Mouse (Mus musculus) forebrain, embryonic 16.5 days (tissue): Measurements from ENCODE around the gene Man2a1. TPM values are rescaled to one million over a fixed set of nuclear protein-coding genes. Genes with fewer than 3 reads are reported as not detected.

Source experiments
- ATAC-seq: fragments of 200-750 bp; cut with Nextera tagmentation; 2 replicates; pipeline ENCODE4 v1.8.0; 2017; ENCODE audit warnings: mild to moderate bottlenecking, moderate library complexity
- H3K27ac ChIP-seq: fragments of 300-500 bp; sonication (generic); 2 replicates; pipeline ENCODE4 v1.5.1; 2014; ENCODE audit warnings: low read length, control low read depth
- H3K27me3 ChIP-seq: fragments of 300-500 bp; sonication (generic); replicated peaks from 2 replicates; pipeline ENCODE4 v1.6.1; 2014; ENCODE audit warnings: low read length; ENCODE audit not compliant: control insufficient read depth, insufficient read depth
- H3K36me3 ChIP-seq: fragments of 300-500 bp; sonication (generic); 2 replicates; pipeline ENCODE4 v1.6.1; 2014; ENCODE audit not compliant: control insufficient read depth, insufficient read depth
- H3K4me1 ChIP-seq: fragments of 300-500 bp; sonication (generic); replicated peaks from 2 replicates; pipeline ENCODE4 v1.6.1; 2014; ENCODE audit warnings: low read length; ENCODE audit not compliant: control insufficient read depth, insufficient read depth
- H3K4me2 ChIP-seq: fragments of 300-500 bp; sonication (generic); 2 replicates; pipeline ENCODE4 v1.6.1; 2014; ENCODE audit warnings: mild to moderate bottlenecking, low read length, control low read depth
- H3K4me3 ChIP-seq: fragments of 300-500 bp; sonication (generic); replicated peaks from 2 replicates; pipeline ENCODE4 v1.5.1; 2014; ENCODE audit warnings: mild to moderate bottlenecking, low read length, control low read depth
- H3K9ac ChIP-seq: fragments of 300-500 bp; sonication (generic); replicated peaks from 2 replicates; pipeline ENCODE4 v1.6.1; 2014; ENCODE audit warnings: low read depth, low read length, control low read depth
- H3K9me3 ChIP-seq: fragments of 300-500 bp; sonication (generic); 2 replicates; pipeline ENCODE4 v1.6.1; 2016; ENCODE audit warnings: low read length; ENCODE audit not compliant: control insufficient read depth
- WGBS: fragments of 180-500 bp; shearing (Covaris S2); extraction: QIAGEN DNeasy Blood & Tissue Kit; methylation state at CpG from one replicate; pipeline ENCODE4 v1.1.7; 2014; 5-methylcytosine and 5-hydroxymethylcytosine counted together
- polyA plus RNA-seq: library from polyadenylated mRNA; unstranded; fragments of >200 nt; fragmentation: Nextera tagmentation; extraction: Ambion mirVana; gene quantifications from 2 replicates; pipeline ENCODE4 v1.2.1, GENCODE M21; 2015

The Man2a1 gene
- polyA plus RNA-seq, 1 experiment from 2014 or later = 4.4 TPM

DNA sequence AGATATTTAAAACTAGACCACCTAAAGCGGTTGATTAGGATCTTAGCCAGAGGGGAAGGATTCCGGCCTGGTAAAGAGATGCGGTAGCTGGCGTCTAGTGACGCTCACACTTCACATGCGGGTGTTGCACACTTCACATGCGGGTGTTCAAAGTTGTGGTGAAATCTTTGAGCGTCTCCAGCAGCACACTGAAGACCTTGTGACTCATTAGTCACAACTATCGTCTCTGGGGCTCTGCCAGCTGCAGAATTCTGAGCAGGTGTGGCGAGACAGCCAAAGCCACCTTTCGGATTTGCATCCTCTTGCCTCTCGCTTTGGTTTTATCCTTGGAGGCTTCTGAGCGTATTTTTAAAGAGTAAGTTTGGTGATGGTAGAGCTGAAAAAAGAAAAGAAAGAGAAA is 187.8 kb downstream of the Man2a1 start:
- no peaks in the 10 kb centered on the region for H3K9me3 ChIP-seq
- no peak overlapping the region for H3K4me3 ChIP-seq
- WGBS = 74% methylated on average over 13 of the region's 13 CpGs
- no peak overlapping the region for H3K9ac ChIP-seq
- H3K27me3 ChIP-seq = no peaks in the 10 kb centered on the region
- peaks cover 5% of the 10 kb centered on the region; the same call in 1 of the 2 replicates for H3K4me1 ChIP-seq
- no peak for ATAC-seq
- no peak overlapping the region for H3K4me2 ChIP-seq
- no peaks in the 10 kb centered on the region for H3K36me3 ChIP-seq
- H3K27ac ChIP-seq = no peak overlapping the region

DNA sequence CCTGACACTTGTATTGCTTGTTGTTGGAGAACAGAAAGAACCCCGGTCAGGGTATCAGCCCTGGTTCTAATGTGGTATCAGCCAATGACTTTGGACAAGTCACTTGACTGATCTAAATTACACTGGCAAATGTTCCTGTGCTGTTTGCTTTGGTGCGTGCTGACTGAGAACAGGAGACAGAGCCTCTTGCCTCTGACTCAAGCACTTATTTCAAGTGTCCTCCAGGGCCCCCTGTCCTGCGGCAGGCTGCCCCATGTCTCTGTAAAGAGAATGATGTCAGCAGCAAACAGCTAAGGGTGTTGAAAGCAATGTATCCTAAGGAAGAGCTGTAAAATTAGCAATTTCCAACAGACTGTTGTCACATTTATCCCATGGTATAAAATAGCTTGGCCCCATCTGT is 188.6 kb downstream of the Man2a1 start:
- no peak for ATAC-seq
- no peak overlapping the region for H3K4me2 ChIP-seq

DNA sequence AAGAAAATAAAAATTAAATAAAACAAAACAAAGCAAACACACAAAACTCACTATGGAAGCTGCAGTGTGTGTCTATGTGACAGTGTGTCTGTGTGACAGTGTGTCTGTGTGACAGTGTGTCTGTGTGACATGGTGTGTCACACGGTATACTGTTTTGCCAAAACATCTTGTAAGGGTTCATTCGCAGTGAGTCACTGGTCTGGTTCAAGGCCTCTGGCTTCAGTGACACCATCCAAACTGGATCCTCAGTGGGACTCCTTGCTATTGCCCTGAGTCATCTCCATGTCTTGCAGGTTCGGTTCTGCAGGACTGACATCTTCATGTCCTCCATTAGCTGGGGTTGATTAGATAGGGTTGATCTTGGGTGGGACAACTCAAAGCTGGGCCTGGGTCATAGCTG is 191.5 kb downstream of the Man2a1 start:
- Histone ChIP-seq H3K27ac (no peak overlapping the region), H3K9ac (no peak overlapping the region), H3K27me3 (no peaks in the 10 kb centered on the region), H3K9me3 (no peaks in the 10 kb centered on the region), H3K36me3 (no peaks in the 10 kb centered on the region), H3K4me3 (no peak overlapping the region), H3K4me1 (no peaks in the 10 kb centered on the region), H3K4me2 (no peak overlapping the region)
- no peak for ATAC-seq
- WGBS = 96% methylated on average over 3 of the region's 3 CpGs

More for the DNA sequence above, 188.6 kb downstream of the Man2a1 start:
- Histone ChIP-seq H3K36me3 (no peaks in the 10 kb centered on the region), H3K27ac (no peak overlapping the region), H3K4me3 (no peak overlapping the region), H3K27me3 (no peaks in the 10 kb centered on the region), H3K9me3 (no peaks in the 10 kb centered on the region), H3K9ac (no peak overlapping the region), H3K4me1 (peaks cover 5% of the 10 kb centered on the region; the same call in 1 of the 2 replicates)
- WGBS = 77% methylated on average over 3 of the region's 3 CpGs

DNA sequence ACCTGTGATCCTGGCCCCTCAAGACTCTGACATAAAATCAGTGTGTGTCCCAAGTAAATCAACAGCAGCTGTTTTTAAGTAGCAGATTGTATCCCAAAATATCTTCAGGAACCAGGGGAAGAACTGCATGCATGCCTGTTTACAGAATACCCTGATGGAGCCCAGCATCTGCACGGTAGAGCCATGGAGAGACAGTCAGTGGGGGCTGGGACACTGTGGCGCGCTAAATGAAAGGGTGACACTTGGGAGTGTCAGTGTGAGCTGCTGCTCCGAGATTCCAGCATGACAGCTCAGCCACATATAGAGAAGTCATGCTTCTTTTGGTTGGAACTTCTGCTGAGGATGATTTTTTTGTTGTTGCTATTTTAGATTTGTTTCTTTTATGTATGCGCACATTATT is 192.1 kb downstream of the Man2a1 start:
- Histone ChIP-seq H3K4me1 (no peaks in the 10 kb centered on the region), H3K27ac (no peak overlapping the region), H3K9me3 (no peaks in the 10 kb centered on the region), H3K36me3 (no peaks in the 10 kb centered on the region), H3K4me3 (no peak overlapping the region), H3K4me2 (no peak overlapping the region), H3K9ac (no peak overlapping the region), H3K27me3 (no peaks in the 10 kb centered on the region)
- ATAC-seq = no peak
- 86% methylated on average over 5 of the region's 5 CpGs for WGBS

DNA sequence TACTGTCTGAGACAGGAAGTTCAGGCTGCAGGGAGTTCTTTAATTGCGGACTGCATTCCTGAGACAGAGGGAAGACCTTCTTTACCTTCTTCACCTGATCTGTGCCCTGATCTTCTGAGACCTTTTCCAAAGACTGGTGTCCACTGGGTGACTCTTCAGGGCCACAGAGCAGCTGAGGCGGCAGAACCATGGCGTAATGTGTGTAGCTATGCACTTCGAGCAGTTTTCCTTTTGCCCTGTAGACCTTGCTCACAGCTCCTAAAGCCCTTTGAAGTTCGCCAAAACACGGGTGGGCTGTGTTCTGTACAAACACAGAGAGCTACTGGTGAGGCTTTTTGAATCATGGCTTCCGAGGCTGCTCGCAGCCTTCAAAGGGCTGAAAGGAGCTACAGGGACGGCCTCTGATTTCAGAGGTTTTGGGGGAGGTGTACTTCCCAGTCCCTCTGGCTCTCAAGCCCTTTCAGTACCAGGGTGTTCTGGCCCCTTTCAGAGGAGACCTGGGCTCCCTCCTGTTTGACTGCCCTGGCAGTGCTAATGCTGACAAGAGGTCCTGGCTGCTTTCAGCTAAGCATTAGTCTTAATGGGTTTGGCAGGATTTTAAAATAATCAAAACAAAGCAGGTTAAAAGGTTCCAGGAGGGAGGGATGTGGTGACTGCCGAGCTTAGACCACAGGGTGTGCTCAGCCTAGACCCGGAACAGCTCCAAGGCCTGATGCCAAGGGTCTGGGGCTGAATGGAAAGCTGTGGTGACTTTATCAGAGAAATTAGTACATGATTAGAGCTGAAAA is 201.8 kb downstream of the Man2a1 start:
- Histone ChIP-seq H3K27ac (no peak overlapping the region), H3K9me3 (no peaks in the 10 kb centered on the region), H3K4me1 (peaks cover 6% of the 10 kb centered on the region; the same call in 1 of the 2 replicates), H3K36me3 (no peaks in the 10 kb centered on the region), H3K9ac (no peak overlapping the region), H3K27me3 (no peaks in the 10 kb centered on the region), H3K4me3 (no peak overlapping the region), H3K4me2 (no peak overlapping the region)
- ATAC-seq = peak; percentile 76
- 28% methylated on average over 11 of the region's 11 CpGs for WGBS

DNA sequence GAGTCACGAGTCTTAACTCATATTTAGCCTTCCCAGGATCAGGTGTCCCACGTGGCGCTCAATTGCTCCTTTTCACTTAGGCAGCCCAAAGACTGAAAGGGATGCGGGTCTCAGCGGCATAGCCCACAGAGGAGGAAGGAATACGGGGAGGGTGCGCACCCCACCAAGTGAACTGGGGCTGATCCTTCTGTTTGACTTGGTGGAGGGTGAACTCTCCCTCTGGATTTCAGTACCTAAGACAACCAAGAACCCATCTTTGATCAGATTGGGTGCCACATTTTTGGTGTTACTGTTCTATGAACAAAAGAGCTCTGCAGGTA is 202.4 kb downstream of the Man2a1 start:
- Histone ChIP-seq H3K36me3 (no peaks in the 10 kb centered on the region), H3K9ac (no peak overlapping the region), H3K4me3 (no peak overlapping the region), H3K4me2 (no peak overlapping the region), H3K27ac (no peak overlapping the region), H3K4me1 (peaks cover 6% of the 10 kb centered on the region; the same call in 1 of the 2 replicates), H3K9me3 (no peaks in the 10 kb centered on the region), H3K27me3 (no peaks in the 10 kb centered on the region)
- WGBS = 43% methylated on average over 7 of the region's 7 CpGs
- ATAC-seq = peak; percentile 41; the same call in 1 of the 2 replicates

Other genes starting within 250 kb of the Man2a1 start
- not detected in 2 replicates for gene 4930583I09Rik, start 235.3 kb downstream of the Man2a1 start, polyA plus RNA-seq